Mouse (Mus musculus) frontal cortex, adult 2 months (tissue): ENCODE measurements at regions not wholly inside any gene's neighbourhood (a gene's known extent, or its start where the extent isn't known, plus 50 kb on each side); places are given as distances from the start of the nearest gene placed in this dataset.
A peak's percentile ranks its signal among the peaks of the same experiment; 100 is the strongest.

Experiments used
- DNase-seq, 2 experiments: peaks; one replicate each; pipeline ENCODE4 v3.0.0; 2022; ENCODE audit warnings: low spot score in 1 of 2; ENCODE audit errors: extremely low spot score in 1 of 2

GRCm38 (mm10) chr9:43387397-43387796 is 76.7 kb downstream of the Trim29 start:
- peak in 1 of 2 experiments; percentile 16 for DNase-seq

- DNase-seq: no peak
Observed at GRCm38 (mm10) chr9:43389491-43390083, 78.9 kb downstream of the Trim29 start.

GRCm38 (mm10) chr9:43392467-43393064 is 81.9 kb downstream of the Trim29 start:
- no peak for DNase-seq

- no peak for DNase-seq
Observed at GRCm38 (mm10) chr9:43394204-43394603, 83.6 kb downstream of the Trim29 start.

- peak in 1 of 2 experiments; percentile 13 for DNase-seq
Observed at GRCm38 (mm10) chr9:43395209-43395608, 84.6 kb downstream of the Trim29 start.

GRCm38 (mm10) chr9:43396566-43396965 is 85.9 kb downstream of the Trim29 start:
- DNase-seq: no peak

- no peak for DNase-seq
Observed at GRCm38 (mm10) chr9:43408493-43408892, 97.8 kb downstream of the Trim29 start.

GRCm38 (mm10) chr9:43412473-43412872 is 101.8 kb downstream of the Trim29 start:
- DNase-seq: no peak

GRCm38 (mm10) chr9:43419993-43420715 is 109.5 kb downstream of the Trim29 start:
- no peak for DNase-seq

GRCm38 (mm10) chr9:43427007-43427406 is 116.4 kb downstream of the Trim29 start:
- DNase-seq: no peak

- no peak for DNase-seq
Observed at GRCm38 (mm10) chr9:43433953-43434352, 123.3 kb downstream of the Trim29 start.

- DNase-seq: no peak
Observed at GRCm38 (mm10) chr9:43438476-43438875, 127.8 kb downstream of the Trim29 start.

- DNase-seq: peak in 1 of 2 experiments; percentile 24
Observed at GRCm38 (mm10) chr9:43440959-43441510, 130.4 kb downstream of the Trim29 start.

- DNase-seq: peak in 1 of 2 experiments; percentile 45
Observed at GRCm38 (mm10) chr9:43445491-43445890, 134.8 kb downstream of the Trim29 start.

GRCm38 (mm10) chr9:43447372-43447771 is 136.7 kb downstream of the Trim29 start:
- no peak for DNase-seq

- DNase-seq: no peak
Observed at GRCm38 (mm10) chr9:43448981-43449380, 138.3 kb downstream of the Trim29 start.

- no peak for DNase-seq
Observed at GRCm38 (mm10) chr9:43453953-43454582, 143.4 kb downstream of the Trim29 start.

- no peak for DNase-seq
Observed at GRCm38 (mm10) chr9:43457736-43458135, 147.1 kb downstream of the Trim29 start.

GRCm38 (mm10) chr9:43461131-43461530 is 150.5 kb downstream of the Trim29 start:
- DNase-seq: no peak

GRCm38 (mm10) chr9:43463445-43464090 is 152.9 kb downstream of the Trim29 start:
- DNase-seq: no peak

- DNase-seq: no peak
Observed at GRCm38 (mm10) chr9:43465129-43465528, 154.5 kb downstream of the Trim29 start.
